Mouse (Mus musculus): Measurements from ENCODE around the gene Rapgef1.
"Not testable (repeated sequence)": the region's sequence is repeated elsewhere in the genome, so short reads cannot be mapped to it uniquely, and the experiment has no call there.

DNA sequence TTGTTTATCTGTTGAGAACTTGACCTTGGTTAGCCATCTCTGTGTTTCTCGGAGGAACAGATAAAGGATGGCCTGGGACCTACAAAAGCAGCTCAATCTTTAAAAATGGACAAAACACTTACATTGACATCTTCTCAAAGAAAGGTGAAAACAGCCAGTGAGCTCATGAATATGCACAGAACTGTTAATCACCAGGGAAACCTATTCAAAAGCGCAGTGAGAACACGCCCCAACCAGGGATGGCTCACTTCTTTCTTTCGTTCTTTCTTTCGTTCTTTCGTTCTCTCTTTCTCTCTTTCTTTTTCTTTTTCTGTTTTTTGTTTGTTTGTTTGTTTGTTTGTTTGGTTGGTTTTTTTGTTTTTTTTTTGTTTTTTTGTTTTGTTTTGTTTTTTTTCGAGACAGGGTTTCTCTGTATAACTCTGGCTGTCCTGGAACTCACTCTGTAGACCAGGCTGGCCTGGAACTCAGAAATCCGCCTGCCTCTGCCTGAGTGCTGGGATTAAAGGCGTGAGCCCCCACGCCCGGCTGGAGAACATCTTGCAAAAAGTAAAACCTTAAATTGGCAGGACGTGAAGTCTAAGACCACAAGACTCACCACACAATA lies 12.1 kb downstream of the Rapgef1 start:
- TF ChIP-seq POLR2A (IDR thresholded peaks at IDR 0.05; ENCODE audit: control insufficient read depth, low read depth, low read length); CTCF (IDR thresholded peaks at IDR 0.05; ENCODE audit: control insufficient read depth, insufficient read depth, insufficient replicate concordance, low read depth, low read length): not testable (repeated sequence)
